Mouse (Mus musculus) neural tube, embryonic 14.5 days (tissue): ENCODE data around the gene Adrb1. TPM values are rescaled to one million over a fixed set of nuclear protein-coding genes. Genes with fewer than 3 reads are reported as not detected.

Source experiments
- ATAC-seq: fragments of 200-750 bp; cut with Nextera tagmentation; 2 replicates; pipeline ENCODE4 v1.8.0; 2017; ENCODE audit warnings: low read depth, mild to moderate bottlenecking, moderate TSS enrichment, moderate library complexity
- H3K27ac ChIP-seq: fragments of 300-500 bp; sonication (generic); 2 replicates; pipeline ENCODE4 v1.5.1; 2014; ENCODE audit warnings: low read depth, mild to moderate bottlenecking, control low read depth, low read length, moderate library complexity, mixed read lengths
- H3K27me3 ChIP-seq: fragments of 300-500 bp; sonication (generic); 2 replicates; pipeline ENCODE4 v1.6.1; 2014; ENCODE audit warnings: low read length; ENCODE audit not compliant: control insufficient read depth, insufficient read depth
- H3K36me3 ChIP-seq: fragments of 300-500 bp; sonication (generic); 2 replicates; pipeline ENCODE4 v1.6.1; 2014; ENCODE audit warnings: low read length, mixed read lengths; ENCODE audit not compliant: control insufficient read depth, insufficient read depth
- H3K4me1 ChIP-seq: fragments of 300-500 bp; sonication (generic); 2 replicates; pipeline ENCODE4 v1.6.1; 2014; ENCODE audit warnings: low read length; ENCODE audit not compliant: control insufficient read depth, insufficient read depth
- H3K4me2 ChIP-seq: fragments of 300-500 bp; sonication (generic); 2 replicates; pipeline ENCODE4 v1.6.1; 2014; ENCODE audit warnings: mild to moderate bottlenecking, low read depth, low read length, control low read depth
- H3K4me3 ChIP-seq: fragments of 300-500 bp; sonication (generic); 2 replicates; pipeline ENCODE4 v1.5.1; 2014; ENCODE audit warnings: low read depth, low read length, control low read depth, mixed read lengths
- H3K9ac ChIP-seq: fragments of 300-500 bp; sonication (generic); replicated peaks from 2 replicates; pipeline ENCODE4 v1.6.1; 2014; ENCODE audit warnings: low read depth, mild to moderate bottlenecking, control low read depth, low read length, mixed read lengths
- H3K9me3 ChIP-seq: fragments of 300-500 bp; sonication (generic); 2 replicates; pipeline ENCODE4 v1.6.1; 2016; ENCODE audit warnings: low read length; ENCODE audit not compliant: control insufficient read depth
- WGBS: fragments of 180-500 bp; shearing (Covaris S2); extraction: QIAGEN DNeasy Blood & Tissue Kit; methylation state at CpG from one replicate; pipeline ENCODE4 v1.1.7; 2014; 5-methylcytosine and 5-hydroxymethylcytosine counted together
- polyA plus RNA-seq: library from polyadenylated mRNA; unstranded; fragments of >200 nt; fragmentation: Nextera tagmentation; extraction: Ambion mirVana; gene quantifications from 2 replicates; pipeline ENCODE4 v1.2.1, GENCODE M21; 2014

The Adrb1 gene
- 1.1 and 1.8 TPM in 2 replicates for polyA plus RNA-seq

DNA sequence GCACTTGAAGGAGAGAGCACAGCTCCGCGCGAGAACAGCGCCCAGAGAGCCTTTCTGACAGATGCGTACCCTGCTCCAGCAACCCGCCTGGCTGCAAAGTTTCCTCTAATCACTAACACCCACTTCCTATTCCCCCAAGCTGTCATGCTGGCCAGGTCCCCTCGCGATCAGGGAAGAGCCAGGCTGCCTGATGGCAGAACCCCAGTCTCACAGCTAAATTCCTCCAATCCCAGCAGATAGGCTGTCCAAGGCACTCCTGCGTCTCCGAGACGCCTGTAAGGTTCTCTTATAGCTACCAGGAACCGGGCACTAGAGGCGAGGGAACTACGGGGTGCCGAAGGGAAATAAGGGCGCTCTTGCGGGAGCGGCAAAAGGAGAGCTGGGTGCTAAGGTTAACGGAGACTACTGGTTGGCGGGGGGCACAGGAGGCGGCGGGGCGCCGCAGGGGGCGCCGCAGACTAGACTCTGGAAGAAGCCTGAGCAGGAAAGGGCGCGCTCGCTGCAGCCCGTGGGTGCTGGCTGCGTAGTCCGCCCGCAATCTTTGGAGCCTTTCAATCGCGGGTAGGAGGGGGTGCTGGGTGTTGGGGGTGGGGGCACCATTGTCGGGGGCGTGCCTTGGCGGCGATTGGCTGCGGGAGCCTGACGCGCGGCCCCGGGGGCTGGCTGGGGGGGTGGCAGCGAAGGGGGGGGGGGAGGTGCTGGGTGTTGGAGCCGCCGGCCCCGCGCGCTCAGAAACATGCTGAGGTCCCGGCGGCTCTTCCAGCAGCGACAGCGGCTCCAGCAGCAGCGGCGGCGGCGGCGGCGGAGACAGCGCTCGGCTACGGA is at the start of gene Adrb1:
Adrb1 (plus strand) TSS at position 813 of the 825 bp plus-strand sequence.
- H3K4me3 ChIP-seq: peak within 1 kb of the TSS; percentile 56
- H3K9me3 ChIP-seq: no peaks in the 10 kb centered on the region
- peaks cover 9% of the 10 kb centered on the region for H3K4me1 ChIP-seq
- H3K27me3 ChIP-seq: peaks cover 41% of the 10 kb centered on the region
- under 1% methylated on average over 31 of the region's 63 CpGs for WGBS
- H3K36me3 ChIP-seq: no peaks in the 10 kb centered on the region
- ATAC-seq: peak; percentile 71
- peak within 1 kb of the TSS; percentile 66 for H3K9ac ChIP-seq
- H3K4me2 ChIP-seq: peak within 1 kb of the TSS; percentile 85
- H3K27ac ChIP-seq: no peak within 1 kb of the TSS

DNA sequence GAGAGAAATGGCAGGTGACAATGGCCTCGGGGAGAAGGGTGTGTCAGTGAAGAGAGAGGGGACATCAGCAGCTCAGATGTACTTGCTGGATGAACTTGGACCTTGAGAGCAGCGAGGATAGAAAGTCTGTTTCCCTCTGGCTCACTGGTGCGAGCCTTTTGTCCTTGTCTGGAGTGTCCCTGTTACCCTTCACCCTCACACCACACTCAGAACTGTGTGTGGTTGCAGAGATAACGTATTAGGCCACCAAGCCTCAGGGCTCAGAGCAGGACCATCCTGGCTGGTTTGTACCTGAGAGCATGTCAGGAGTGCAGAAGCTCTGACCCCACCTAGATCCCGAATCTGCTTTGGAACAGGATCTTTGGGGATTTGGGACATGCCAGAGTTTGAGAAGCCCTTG is 46.3 kb upstream of the Adrb1 start:
- no peaks in the 10 kb centered on the region for H3K4me1 ChIP-seq
- H3K36me3 ChIP-seq: no peaks in the 10 kb centered on the region
- no peak overlapping the region for H3K4me3 ChIP-seq
- no peaks in the 10 kb centered on the region for H3K9me3 ChIP-seq
- no peaks in the 10 kb centered on the region for H3K27me3 ChIP-seq
- WGBS: 87% methylated on average over 5 of the region's 5 CpGs
- H3K4me2 ChIP-seq: no peak overlapping the region
- no peak for ATAC-seq
- H3K9ac ChIP-seq: no peak overlapping the region
- H3K27ac ChIP-seq: no peak overlapping the region

DNA sequence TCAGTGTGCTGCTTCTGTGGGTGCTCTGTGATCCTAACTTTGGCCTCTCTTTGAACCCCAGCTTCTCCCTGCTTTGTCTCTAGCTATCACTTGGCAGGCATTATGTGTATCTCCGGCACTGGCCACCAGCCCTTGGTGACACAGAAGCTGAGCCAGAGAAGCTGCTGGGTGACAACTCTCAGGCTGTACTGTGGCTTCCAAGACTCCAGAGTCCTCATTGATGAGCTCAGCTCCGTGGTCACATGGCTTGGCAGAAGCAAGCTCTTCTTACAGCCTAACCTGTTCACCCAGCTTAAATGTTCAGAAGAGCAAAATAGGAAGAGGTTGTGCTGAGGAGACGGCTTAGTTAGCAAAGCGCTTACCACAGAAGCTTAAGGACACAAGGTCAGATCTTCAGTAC is 45.5 kb upstream of the Adrb1 start:
- Histone ChIP-seq H3K9me3 (no peaks in the 10 kb centered on the region), H3K27me3 (no peaks in the 10 kb centered on the region), H3K4me3 (no peak overlapping the region), H3K4me1 (no peaks in the 10 kb centered on the region), H3K36me3 (no peaks in the 10 kb centered on the region), H3K27ac (no peak overlapping the region), H3K4me2 (no peak overlapping the region), H3K9ac (no peak overlapping the region)
- WGBS: 91% methylated on average over 4 of the region's 4 CpGs
- no peak for ATAC-seq

DNA sequence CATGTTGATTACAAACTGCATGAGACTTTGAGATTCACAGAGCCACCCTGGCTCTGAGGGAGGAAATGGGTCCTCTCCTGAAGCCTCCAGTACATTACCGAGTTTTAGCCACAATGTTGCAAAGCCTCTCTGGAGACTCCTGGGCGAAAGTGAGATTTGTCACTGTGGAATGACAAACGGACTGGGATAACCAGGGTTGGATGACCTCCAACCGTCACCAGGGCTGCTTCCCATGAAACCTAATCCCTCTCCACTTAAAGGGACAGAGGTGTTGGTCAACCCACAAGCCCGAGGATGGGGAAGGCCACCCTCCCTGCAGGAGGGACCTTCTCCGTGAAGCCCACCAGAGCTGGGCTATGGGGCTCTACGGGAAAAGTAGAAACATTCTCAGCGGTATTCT is 44.4 kb upstream of the Adrb1 start:
- Histone ChIP-seq H3K27ac (no peak overlapping the region), H3K9ac (no peak overlapping the region), H3K27me3 (no peaks in the 10 kb centered on the region), H3K4me3 (no peak overlapping the region), H3K36me3 (no peaks in the 10 kb centered on the region), H3K4me1 (no peaks in the 10 kb centered on the region), H3K9me3 (no peaks in the 10 kb centered on the region), H3K4me2 (no peak overlapping the region)
- 70% methylated on average over 8 of the region's 8 CpGs for WGBS
- ATAC-seq: no peak

DNA sequence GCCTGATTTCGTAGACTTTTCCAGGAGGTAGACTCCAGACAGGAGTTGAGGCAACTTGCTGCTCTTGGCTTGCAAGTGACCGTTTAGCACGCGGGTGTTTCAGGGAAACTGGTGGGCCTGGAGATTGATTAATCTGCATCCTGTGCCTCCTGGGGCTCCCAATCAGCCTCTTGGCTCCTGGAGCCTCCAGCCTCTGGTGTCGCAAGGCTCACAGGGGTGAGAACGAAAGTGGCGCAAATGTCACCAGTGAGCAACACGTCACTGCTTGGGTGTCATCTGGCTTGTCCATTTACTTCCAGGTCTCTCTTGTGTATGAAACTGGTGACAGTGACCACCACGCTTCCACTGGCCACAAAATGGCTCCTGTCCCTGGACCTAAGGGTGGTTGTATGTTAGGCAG is 43.5 kb upstream of the Adrb1 start:
- WGBS: 82% methylated on average over 9 of the region's 9 CpGs
- ATAC-seq: no peak
- H3K4me2 ChIP-seq: no peak overlapping the region
- no peaks in the 10 kb centered on the region for H3K27me3 ChIP-seq
- H3K27ac ChIP-seq: no peak overlapping the region
- no peak overlapping the region for H3K4me3 ChIP-seq
- H3K9me3 ChIP-seq: no peaks in the 10 kb centered on the region
- H3K4me1 ChIP-seq: no peaks in the 10 kb centered on the region
- H3K9ac ChIP-seq: no peak overlapping the region
- H3K36me3 ChIP-seq: no peaks in the 10 kb centered on the region

DNA sequence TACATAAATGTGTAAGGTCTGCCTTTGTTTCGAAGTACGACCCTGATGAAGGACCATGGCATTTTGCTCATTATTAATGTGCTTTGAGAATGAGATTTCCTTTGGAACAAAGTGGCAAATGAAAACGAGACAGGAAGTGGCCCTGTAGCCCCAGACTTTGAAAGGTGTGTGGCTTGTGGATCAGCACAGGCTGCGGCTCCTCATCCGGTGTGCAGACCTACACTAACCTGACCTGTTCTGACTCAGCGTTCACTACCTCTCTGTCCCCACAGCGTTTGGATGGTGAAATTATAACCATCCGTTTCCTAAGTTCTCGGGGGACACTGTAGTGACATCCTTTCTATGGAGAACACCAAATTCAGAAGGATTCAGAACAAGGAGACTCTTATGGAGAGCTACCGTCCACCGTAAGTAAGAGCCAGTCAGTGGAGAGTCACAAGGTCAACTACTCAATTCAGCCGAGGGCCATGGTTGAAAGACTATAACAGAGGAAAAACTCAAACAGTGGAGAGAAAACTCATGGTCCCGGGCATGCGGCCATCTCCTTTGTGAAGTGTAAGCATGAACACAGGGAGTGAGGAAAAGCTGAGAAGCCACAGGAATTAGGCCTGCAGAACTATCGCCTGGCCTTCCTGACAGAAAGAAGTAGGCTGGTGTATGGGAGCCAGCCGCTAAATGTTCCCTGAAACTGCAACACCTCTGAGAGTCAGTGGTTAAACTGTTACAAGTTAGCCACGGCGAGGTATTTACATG is 42.6 kb upstream of the Adrb1 start:
- WGBS: 83% methylated on average over 18 of the region's 18 CpGs

DNA sequence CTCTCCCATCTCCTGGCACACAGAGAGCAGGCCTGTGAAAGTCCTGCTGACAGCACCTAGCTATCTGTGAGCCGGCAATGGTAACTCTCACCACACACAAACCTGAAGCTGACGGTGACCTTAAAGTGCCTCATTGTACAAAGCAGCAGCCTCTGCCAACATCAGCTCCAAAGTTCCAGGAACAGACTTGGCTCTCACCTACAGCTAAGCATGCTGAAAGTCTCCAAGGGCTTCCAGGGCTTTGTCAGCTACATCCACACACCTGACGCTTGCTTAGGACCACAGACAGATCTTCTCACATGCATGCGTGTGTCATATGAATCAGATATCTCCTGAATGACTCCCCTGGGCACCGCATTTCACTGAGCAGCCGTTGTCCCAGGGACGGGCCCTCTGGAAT is 42.0 kb upstream of the Adrb1 start:
- no peak overlapping the region for H3K27ac ChIP-seq
- ATAC-seq: no peak

More for the DNA sequence above, 42.6 kb upstream of the Adrb1 start:
- no peaks in the 10 kb centered on the region for H3K27me3 ChIP-seq
- H3K4me2 ChIP-seq: no peak overlapping the region
- H3K36me3 ChIP-seq: no peaks in the 10 kb centered on the region
- ATAC-seq: no peak
- no peaks in the 10 kb centered on the region for H3K4me1 ChIP-seq
- H3K9ac ChIP-seq: no peak overlapping the region
- no peaks in the 10 kb centered on the region for H3K9me3 ChIP-seq
- H3K4me3 ChIP-seq: no peak overlapping the region
- H3K27ac ChIP-seq: no peak overlapping the region

DNA sequence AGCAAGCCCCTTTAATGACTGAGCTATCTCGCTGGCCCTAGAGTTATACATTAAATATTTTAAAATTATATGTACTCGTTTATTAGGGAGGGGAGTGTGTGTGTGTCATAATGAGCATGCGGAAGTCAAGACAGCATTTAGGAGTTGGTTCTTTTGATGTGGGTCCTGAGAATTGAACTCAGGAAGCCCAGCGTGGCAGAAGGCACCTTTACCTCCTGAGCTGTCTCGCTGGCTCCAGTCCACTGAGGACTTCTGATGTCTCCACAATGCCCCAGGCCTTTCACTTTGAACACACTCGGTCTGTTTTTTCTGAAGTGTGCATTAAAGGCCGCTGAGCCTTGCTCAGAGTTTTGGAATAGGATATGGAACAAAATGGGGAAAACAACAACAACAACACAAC is 39.7 kb upstream of the Adrb1 start:
- H3K27me3 ChIP-seq: no peaks in the 10 kb centered on the region
- no peak overlapping the region for H3K4me3 ChIP-seq
- no peak overlapping the region for H3K9ac ChIP-seq
- H3K36me3 ChIP-seq: no peaks in the 10 kb centered on the region
- no peak overlapping the region for H3K4me2 ChIP-seq
- H3K9me3 ChIP-seq: no peaks in the 10 kb centered on the region
- H3K27ac ChIP-seq: no peak overlapping the region
- 85% methylated on average over 7 of the region's 7 CpGs for WGBS
- ATAC-seq: no peak
- H3K4me1 ChIP-seq: no peaks in the 10 kb centered on the region

More for the DNA sequence above, 42.0 kb upstream of the Adrb1 start:
- H3K4me1 ChIP-seq: no peaks in the 10 kb centered on the region
- H3K9ac ChIP-seq: no peak overlapping the region
- no peak overlapping the region for H3K4me3 ChIP-seq
- 72% methylated on average over 7 of the region's 7 CpGs for WGBS
- H3K9me3 ChIP-seq: no peaks in the 10 kb centered on the region
- H3K27me3 ChIP-seq: no peaks in the 10 kb centered on the region
- H3K4me2 ChIP-seq: no peak overlapping the region
- no peaks in the 10 kb centered on the region for H3K36me3 ChIP-seq

DNA sequence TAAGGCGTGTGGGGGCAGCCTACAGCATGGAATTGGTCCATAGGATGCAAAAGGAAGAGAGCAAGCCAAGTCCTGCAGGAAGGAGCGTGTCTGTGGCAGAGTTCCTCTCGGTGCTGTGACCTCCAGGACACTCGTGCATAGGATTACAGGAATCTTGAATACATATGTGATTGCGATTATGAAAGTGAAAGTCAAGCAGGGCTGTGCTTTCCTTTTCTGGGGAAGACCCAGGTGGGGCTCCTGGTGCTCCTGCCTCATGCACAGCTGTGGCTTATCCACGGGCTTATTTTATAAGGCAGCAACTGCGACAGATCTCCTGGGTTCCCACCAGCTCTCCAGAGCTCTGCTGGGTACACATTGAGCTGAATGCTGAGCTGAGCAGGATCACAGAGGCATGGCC is 39.2 kb upstream of the Adrb1 start:
- no peak for ATAC-seq

More for the DNA sequence above, 39.2 kb upstream of the Adrb1 start:
- H3K27me3 ChIP-seq: no peaks in the 10 kb centered on the region
- no peak overlapping the region for H3K9ac ChIP-seq
- no peaks in the 10 kb centered on the region for H3K9me3 ChIP-seq
- no peak overlapping the region for H3K27ac ChIP-seq
- no peaks in the 10 kb centered on the region for H3K4me1 ChIP-seq
- no peak overlapping the region for H3K4me2 ChIP-seq
- H3K36me3 ChIP-seq: no peaks in the 10 kb centered on the region
- WGBS: 87% methylated on average over 7 of the region's 7 CpGs
- no peak overlapping the region for H3K4me3 ChIP-seq
